Mouse (Mus musculus): ENCODE data around the gene Gtpbp1.

Gene Gtpbp1

GRCm38 (mm10) chr15:79685141-79685641 lies 5.5 kb upstream of the Gtpbp1 start:
- DNase-seq (ENCODE audit: low spot score in 2 of 2): no peak

GRCm38 (mm10) chr15:79686046-79686869 lies 4.4 kb upstream of the Gtpbp1 start:
- DNase-seq (ENCODE audit: low spot score in 2 of 2): no peak

- peak in 1 of 2 experiments; percentile 30 for DNase-seq (ENCODE audit: low spot score in 2 of 2)
Measured at GRCm38 (mm10) chr15:79687175-79687574, 3.5 kb upstream of the Gtpbp1 start.

- DNase-seq (ENCODE audit: low spot score in 2 of 2): peak; percentile 96
Measured at GRCm38 (mm10) chr15:79687646-79688267, 2.9 kb upstream of the Gtpbp1 start, which contains the start of gene Josd1. TSS of gene Josd1 (minus strand) at chr15:79687919.

- no peak for DNase-seq (ENCODE audit: low spot score in 2 of 2)
Measured at GRCm38 (mm10) chr15:79688268-79688956, 2.2 kb upstream of the Gtpbp1 start.

GRCm38 (mm10) chr15:79689662-79690425 lies 801 bp upstream of the Gtpbp1 start:
- DNase-seq (ENCODE audit: low spot score in 2 of 2): no peak

GRCm38 (mm10) chr15:79691023-79691508 lies 421 bp downstream of the Gtpbp1 start:
- no peak for DNase-seq (ENCODE audit: low spot score in 2 of 2)

- DNase-seq (ENCODE audit: low spot score in 2 of 2): no peak
Measured at GRCm38 (mm10) chr15:79692334-79692733, 1.7 kb downstream of the Gtpbp1 start.

- DNase-seq (ENCODE audit: low spot score in 2 of 2): no peak
Measured at GRCm38 (mm10) chr15:79693740-79694139, 3.1 kb downstream of the Gtpbp1 start.

- no peak for DNase-seq (ENCODE audit: low spot score in 2 of 2)
Measured at GRCm38 (mm10) chr15:79694512-79694911, 3.9 kb downstream of the Gtpbp1 start.

GRCm38 (mm10) chr15:79695516-79695915 lies 4.9 kb downstream of the Gtpbp1 start:
- DNase-seq (ENCODE audit: low spot score in 2 of 2): no peak

GRCm38 (mm10) chr15:79696508-79696907 lies 5.9 kb downstream of the Gtpbp1 start:
- no peak for DNase-seq (ENCODE audit: low spot score in 2 of 2)

- DNase-seq (ENCODE audit: low spot score in 2 of 2): no peak
Measured at GRCm38 (mm10) chr15:79697011-79697410, 6.4 kb downstream of the Gtpbp1 start.

- no peak for DNase-seq (ENCODE audit: low spot score in 2 of 2)
Measured at GRCm38 (mm10) chr15:79697558-79698187, 7.0 kb downstream of the Gtpbp1 start.

GRCm38 (mm10) chr15:79706603-79707214 lies 16.1 kb downstream of the Gtpbp1 start:
- DNase-seq (ENCODE audit: low spot score in 2 of 2): no peak

- no peak for DNase-seq (ENCODE audit: low spot score in 2 of 2)
Measured at GRCm38 (mm10) chr15:79708229-79708822, 17.7 kb downstream of the Gtpbp1 start.

GRCm38 (mm10) chr15:79715646-79716045 lies 25.0 kb downstream of the Gtpbp1 start:
- DNase-seq (ENCODE audit: low spot score in 2 of 2): no peak

- no peak for DNase-seq (ENCODE audit: low spot score in 2 of 2)
Measured at GRCm38 (mm10) chr15:79716710-79717109, 26.1 kb downstream of the Gtpbp1 start.

GRCm38 (mm10) chr15:79720267-79720666 lies 29.6 kb downstream of the Gtpbp1 start:
- no peak for DNase-seq (ENCODE audit: low spot score in 2 of 2)

- DNase-seq (ENCODE audit: low spot score in 2 of 2): no peak
Measured at GRCm38 (mm10) chr15:79720796-79721195, 30.2 kb downstream of the Gtpbp1 start.

Measured in frontal cortex, postnatal 36 days (tissue).